Mouse (Mus musculus): ENCODE results near the gene Prim1.

- TF ChIP-seq CTCF (IDR thresholded peaks at IDR 0.05; ENCODE audit: low read depth) (no peak), EP300 (IDR thresholded peaks at IDR 0.05; ENCODE audit: low read depth) (no peak; the same call in 1 of the 2 replicates)
Measured at GRCm38 (mm10) chr10:128058601-128059151, 43.7 kb downstream of the Prim1 start, which contains the start of gene Ptges3.

Data from liver, embryonic 14.5 days (tissue).